Mouse (Mus musculus): Measurements from ENCODE around the gene Mtg2.

Mtg2 gene

DNA sequence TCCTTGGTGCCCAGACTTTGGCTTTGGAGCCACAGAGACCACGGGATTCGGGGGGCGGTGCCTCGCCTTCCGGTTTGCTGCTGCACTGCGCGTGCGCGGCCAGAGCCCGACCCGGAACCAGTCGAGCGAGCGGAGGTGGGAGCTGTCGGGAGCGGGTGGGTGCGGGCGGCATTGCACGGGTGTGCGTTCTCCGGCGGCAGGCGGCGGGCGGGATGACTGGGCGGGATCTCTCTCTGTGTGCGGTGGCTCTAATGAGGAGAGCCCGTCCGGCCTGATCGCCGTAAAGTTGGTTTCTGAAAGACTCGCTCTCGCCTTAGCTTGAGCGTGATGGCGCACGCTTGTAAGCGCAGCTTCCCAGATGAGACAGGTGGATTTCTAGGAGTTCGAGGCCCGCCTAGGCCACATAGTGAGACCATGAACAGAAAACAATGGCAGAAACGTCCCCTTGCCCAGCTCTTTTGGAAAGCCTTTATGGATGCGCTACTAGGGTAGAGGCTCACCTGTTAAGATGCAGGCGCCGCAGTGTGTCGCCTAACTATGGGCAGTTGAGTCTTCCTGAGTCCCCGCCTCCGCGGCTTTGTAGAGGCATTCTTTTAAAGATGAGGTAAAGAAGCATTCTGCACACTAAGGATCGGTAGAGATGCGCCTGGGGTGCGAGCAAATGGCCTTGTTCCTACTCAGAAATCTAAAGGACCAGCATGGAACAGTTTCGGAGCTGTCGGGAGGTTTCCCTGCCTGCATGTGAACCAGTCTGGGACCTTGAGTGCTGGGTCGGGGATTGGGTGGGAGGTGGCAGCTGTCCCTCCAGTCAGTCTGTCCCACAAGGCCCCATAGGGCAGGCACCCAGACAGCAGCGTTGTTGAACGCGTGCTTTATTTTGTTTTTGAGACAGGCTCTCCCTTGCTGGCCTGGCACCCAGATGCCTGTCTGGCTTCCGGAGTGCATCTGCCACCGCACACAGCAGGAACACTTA is at the start of gene Mtg2:
Gene Mtg2 (plus strand): TSS at position 108 of the 973 bp plus-strand sequence.
- peak; percentile 83 for DNase-seq (ENCODE audit: low read depth)

- no peak for DNase-seq (ENCODE audit: low read depth)
These were observed 49.5 kb upstream of the Mtg2 start for GRCm38 (mm10) chr2:180020919-180021318.

DNA sequence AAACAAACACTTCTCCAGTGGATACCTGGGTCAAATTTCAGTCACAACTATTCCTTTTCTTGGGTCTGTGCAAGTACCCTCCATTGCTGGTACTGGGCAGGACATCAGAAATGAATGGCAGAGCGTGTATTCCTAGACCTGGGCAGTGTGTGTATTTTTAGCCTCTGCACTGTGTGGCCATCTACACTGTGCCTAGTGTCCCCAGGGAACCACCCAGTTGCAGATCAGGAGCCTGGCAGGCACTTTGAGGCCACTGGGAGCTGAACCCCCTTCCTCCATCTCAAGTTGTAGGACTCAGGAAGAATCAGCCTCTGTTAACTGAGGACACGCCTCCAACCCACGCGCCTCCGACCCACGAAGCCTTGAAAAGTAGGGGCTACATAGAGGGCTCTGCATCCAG is 47.6 kb upstream of the Mtg2 start:
- DNase-seq (ENCODE audit: low read depth), result no peak

DNA sequence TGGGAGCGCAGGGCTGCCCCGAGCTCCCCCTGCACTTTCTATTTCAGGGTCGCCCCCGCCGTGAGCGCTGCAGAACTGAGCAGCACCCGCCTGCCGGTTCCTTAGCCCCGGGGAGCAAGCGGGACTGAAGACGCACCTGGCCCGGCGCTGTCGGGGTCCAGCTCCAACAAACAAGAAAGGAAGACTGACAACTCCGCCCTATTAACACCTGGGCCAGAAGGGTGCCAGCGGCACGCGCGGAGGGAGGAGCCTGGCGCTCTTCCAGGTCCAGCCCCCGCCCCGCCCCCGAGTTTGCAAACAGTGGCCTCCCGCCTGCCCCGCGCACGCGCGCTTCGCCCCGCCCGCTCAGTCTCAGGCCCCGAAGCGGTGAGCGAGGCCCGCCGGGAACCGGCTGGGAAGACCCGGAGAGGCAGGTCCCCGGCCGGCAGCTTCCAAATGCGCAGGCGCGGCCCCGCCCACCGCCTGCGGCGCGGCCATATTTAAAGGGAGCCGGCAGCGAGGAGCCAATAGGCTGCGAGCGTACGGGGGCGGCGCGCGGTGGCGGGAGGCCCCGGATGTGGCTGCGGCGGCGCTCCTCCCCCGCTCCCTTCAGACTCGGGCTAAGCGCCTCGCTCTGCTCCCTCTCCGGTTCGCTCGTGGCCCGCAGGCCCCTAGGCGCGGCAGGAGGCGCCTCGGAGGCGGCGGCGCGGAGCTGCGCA is 45.8 kb upstream of the Mtg2 start, which contains the start of gene Lsm14b:
Gene Lsm14b (plus strand): TSS at position 587 of the 698 bp plus-strand sequence.
- DNase-seq (ENCODE audit: low read depth), result peak; percentile 89

DNA sequence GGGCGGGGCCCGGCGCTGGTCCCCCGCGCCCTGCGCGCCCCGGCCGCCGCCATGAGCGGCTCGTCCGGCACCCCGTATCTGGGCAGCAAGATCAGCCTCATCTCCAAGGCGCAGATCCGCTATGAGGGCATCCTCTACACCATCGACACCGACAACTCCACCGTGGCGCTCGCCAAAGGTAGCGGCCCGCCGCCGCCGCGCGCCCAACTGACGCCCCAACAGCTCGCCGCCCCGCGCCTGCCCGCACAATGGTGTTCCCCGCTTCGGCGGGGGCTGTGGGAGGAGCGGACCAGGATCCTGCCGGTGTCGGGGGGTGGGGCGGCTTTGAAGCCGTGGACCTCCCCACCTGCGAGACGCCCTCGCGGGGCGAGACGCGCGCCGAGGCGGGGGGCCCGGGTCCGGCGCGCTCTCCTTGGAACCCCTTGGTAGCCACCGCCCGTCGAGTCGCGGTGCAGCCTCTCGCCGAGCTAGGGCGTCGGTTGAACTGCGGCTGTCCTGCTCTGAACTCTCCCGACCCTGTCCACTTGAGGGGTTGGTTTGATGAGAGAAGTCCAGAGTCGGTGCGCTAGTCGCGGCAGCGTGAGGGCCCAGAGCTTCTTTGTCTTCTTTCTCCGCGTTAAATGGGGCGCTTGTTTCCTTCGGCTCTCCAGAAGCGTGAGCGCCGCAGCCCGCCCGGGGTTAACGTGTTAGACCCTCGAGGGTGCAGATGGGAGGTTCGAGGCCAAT is 45.1 kb upstream of the Mtg2 start:
- DNase-seq (ENCODE audit: low read depth), result no peak

DNA sequence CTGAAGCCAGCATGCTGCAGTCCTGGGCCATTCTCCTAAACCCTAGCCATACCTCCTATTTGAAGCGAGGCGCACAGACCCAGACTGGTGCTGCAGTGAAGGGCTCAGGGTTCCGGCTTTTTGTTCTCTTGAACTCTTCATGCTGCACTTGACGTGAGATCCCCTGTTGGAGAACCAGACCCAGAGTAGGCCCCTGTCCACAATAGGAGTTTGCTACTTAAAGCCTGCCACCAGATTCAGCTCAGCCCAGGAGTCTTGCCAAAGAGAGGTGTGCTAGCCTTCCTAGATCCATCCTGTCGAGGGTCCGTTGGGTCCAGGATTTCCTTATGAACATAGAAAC is 44.6 kb upstream of the Mtg2 start:
- DNase-seq (ENCODE audit: low read depth), result no peak

GRCm38 (mm10) chr2:180027768-180028167 is 42.6 kb upstream of the Mtg2 start:
- DNase-seq (ENCODE audit: low read depth), result no peak

- DNase-seq (ENCODE audit: low read depth), result no peak
These were observed 39.1 kb upstream of the Mtg2 start for GRCm38 (mm10) chr2:180031270-180031669.

DNA sequence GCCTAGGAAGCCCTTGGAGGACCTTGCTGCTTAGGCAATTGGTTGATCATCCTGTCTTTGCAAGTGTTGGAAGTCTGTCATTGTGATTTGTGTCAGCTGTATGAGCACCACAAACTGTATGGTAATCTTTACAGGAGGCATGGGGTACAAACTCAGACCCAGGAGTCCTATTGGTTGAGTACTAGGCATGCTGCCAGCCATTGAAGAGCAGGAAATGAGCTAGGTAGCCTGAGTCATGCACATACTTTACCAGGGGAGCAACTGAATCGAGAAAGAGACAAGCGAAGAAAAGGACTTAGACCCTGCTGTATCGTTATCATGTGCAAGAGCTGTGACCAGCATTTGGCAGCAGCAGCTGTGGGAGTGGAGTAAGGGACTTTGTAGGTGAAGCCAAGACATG is 37.5 kb upstream of the Mtg2 start:
- DNase-seq (ENCODE audit: low read depth), result no peak

DNA sequence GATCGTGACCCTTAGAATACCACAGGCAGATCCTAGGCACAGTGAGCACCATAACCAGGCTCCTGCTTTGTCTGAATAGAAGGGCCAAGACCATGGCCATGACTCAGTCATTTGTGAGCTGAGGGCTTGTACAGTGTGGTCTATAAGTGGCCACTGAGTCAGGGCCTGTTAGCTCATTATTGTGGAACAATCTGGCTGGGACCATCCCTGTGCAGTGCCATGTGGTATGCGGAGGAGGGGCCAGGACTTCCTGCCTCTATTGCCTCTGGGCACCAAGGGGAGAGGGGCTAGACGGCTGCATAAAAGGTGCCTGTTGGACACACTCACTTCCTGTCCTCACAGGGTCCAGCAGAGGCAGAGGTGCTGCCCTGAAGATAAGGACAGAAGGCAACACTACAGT is 36.4 kb upstream of the Mtg2 start:
- DNase-seq (ENCODE audit: low read depth), result no peak

GRCm38 (mm10) chr2:180034753-180035152 is 35.6 kb upstream of the Mtg2 start:
- DNase-seq (ENCODE audit: low read depth), result no peak

DNA sequence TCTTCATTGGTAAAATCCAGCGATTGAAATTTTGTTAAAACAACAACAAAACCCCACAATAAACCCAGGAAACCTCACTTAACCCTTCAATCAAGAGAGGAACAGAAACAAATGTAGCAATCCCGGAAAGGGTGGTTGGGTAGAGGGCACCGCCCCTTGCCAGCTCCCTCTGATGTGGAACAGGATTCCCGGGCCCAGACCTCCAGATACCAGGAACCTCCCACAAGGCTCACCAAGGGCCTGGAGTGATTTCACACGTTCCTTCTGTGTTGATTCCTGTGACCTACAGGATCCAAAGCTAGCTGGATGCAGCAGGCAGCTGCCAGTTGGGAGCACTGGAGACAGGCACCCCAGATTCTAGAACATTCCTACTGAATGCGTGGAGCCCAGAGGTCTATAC is 30.0 kb upstream of the Mtg2 start:
- no peak for DNase-seq (ENCODE audit: low read depth)

DNA sequence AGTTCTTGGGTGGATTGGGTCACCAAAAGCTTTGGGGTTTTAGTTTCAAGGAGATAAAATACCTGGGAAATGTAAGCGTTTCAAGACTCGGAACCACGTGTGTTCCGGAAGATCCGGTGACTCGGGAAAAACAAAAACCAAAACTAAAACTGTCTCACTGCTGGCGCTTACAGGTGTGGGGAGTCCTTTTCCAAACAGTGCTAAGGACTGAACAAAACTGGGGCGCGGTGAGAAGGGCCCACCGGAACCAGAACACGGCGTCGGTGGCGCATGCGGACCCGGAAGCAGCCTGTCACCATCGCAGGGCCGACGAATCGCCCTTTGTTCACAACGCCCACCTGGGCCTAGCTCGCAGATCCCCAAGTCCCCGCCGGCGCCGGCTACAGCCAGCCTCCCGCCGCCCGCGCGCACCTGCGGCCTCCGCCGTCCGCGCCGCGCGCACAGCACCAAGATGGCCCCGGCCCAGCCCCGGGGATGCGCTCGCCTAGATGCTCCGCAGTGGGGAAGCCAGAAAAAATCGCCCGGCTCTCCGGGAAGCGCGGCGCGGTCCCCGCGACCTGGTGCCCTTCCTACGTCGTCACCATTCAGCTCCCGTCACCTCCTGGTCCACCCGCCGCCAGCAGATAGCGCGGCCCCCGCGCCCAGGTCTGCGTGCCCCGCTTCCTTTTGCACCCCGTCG is 28.7 kb upstream of the Mtg2 start:
- DNase-seq (ENCODE audit: low read depth), result no peak

- DNase-seq (ENCODE audit: low read depth), result no peak
These were observed 28.0 kb upstream of the Mtg2 start, which contains the start of the genes Psma7 and Ss18l1 for GRCm38 (mm10) chr2:180042256-180042857. TSS of gene Psma7 (minus strand) at chr2:180042433. TSS of gene Ss18l1 (plus strand) at chr2:180042509.

DNA sequence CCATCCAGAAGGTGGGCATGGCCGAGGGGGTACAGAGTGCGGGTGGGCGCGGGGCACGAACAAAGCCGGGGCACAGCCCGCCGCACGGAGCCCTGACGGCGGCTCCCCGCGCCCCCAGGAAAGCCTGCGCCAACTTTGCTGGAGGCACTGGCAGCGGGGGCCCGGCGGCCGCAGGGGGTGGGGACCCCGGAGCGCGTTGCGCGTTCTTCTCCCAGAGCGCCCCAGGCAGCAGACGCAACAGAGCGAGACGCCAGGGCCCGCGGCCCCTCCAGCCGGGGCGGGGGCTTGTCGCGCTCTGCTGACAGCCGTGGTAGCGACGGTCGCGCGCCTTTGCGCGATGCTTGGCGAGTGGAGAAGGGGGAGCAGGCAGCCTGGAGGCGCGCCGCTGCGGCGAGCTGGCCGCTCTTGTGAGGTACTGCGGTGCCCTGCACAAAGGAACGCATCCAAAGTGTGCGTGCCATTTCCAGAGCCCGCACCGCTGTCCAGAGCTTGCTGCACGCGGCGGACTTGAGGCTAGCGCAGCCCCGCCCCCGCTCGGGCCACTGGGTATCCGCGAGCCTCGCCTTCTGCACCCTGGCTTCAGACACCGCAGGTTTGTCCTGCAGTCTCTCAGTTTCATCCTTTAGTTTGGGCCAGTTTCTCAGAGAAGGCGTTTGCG is 27.4 kb upstream of the Mtg2 start:
- DNase-seq (ENCODE audit: low read depth), result no peak

GRCm38 (mm10) chr2:180045283-180045682 is 25.1 kb upstream of the Mtg2 start:
- no peak for DNase-seq (ENCODE audit: low read depth)

DNA sequence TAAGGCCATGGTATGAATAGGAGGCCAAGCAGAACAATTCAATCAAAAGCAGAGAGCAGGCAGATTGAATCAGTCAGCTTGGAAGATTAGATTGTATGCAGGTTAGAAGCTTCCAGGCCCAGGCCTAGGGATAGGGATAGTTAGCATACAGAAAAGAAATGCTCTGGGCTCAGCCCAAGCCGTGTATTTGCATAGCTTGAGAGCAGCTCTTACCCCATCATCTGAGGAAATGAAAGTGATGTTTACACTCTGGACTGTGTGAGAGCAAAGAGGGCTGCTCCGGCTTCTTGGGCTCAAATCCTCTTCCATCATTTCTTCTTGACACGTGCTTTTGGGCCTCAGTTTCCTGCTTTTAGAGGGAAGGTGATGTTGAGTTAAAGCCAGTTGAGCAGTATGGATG is 22.8 kb upstream of the Mtg2 start:
- no peak for DNase-seq (ENCODE audit: low read depth)

GRCm38 (mm10) chr2:180047980-180048635 is 22.3 kb upstream of the Mtg2 start:
- DNase-seq (ENCODE audit: low read depth), result no peak

DNA sequence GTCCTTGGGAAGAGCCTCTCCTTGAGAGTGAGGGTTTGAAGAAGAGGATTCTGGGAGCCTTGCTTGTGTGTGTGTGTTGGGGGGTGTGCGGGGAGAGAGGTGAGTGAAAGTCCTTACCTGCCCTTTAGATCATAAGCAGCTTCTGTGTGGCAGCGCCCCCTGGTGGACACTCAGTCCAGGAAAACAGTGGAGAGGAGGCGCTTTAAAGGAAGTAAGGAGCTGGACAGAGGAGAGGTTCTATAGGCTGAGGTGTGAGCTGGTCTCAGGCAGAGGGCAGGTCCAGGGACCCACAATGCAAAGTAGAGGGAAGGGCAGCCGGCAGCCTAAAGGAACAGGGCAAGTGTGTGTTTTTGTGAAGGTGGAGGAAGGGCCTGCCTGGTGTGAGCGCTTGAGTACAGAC is 19.4 kb upstream of the Mtg2 start:
- no peak for DNase-seq (ENCODE audit: low read depth)

GRCm38 (mm10) chr2:180051986-180052733 is 18.2 kb upstream of the Mtg2 start:
- DNase-seq (ENCODE audit: low read depth), result no peak

Measured in fibroblast of lung, adult 2 months (primary cell).